Mouse (Mus musculus) C2C12 (cell line): Measurements from ENCODE around the gene Ralb.

Source experiments
- CEBPB ChIP-seq: IDR thresholded peaks from one replicate; pipeline ENCODE4 v1.6.1; 2011; ENCODE audit warnings: low read depth, mild to moderate bottlenecking, control low read depth, moderate library complexity
- CTCF ChIP-seq: IDR thresholded peaks from one replicate; pipeline ENCODE4 v1.5.1; 2011; ENCODE audit not compliant: control insufficient read depth, insufficient read depth, insufficient read length
- FOSL1 ChIP-seq: IDR thresholded peaks from one replicate; pipeline ENCODE4 v1.8.0; 2011; ENCODE audit warnings: mild to moderate bottlenecking, low read length; ENCODE audit not compliant: poor library complexity, insufficient read depth, severe bottlenecking
- MAX ChIP-seq: IDR thresholded peaks from one replicate; pipeline ENCODE4 v1.6.1; 2011; ENCODE audit warnings: mild to moderate bottlenecking, control low read depth
- MYOG ChIP-seq: IDR thresholded peaks from one replicate; pipeline ENCODE4 v1.6.1; 2011; ENCODE audit not compliant: control insufficient read depth, insufficient read length; ENCODE audit errors: extremely low read depth
- USF1 ChIP-seq: IDR thresholded peaks from one replicate; pipeline ENCODE4 v1.6.1; 2011; ENCODE audit warnings: low read depth, mild to moderate bottlenecking, control low read depth, moderate library complexity

- no peak for TF ChIP-seq MAX
- no peak for TF ChIP-seq FOSL1
- TF ChIP-seq CTCF = no peak
- no peak for TF ChIP-seq USF1
- no peak for TF ChIP-seq CEBPB
- no peak for TF ChIP-seq MYOG
Measured at GRCm38 (mm10) chr1:119476905-119477353, 27.7 kb downstream of the Ralb start.
